Mouse (Mus musculus) forebrain, embryonic 16.5 days (tissue): Measurements from ENCODE around the gene Znrf3. TPM values are rescaled to one million over a fixed set of nuclear protein-coding genes. Genes with fewer than 3 reads are reported as not detected.

Experiments
- ATAC-seq: fragments of 200-750 bp; cut with Nextera tagmentation; 2 replicates; pipeline ENCODE4 v1.8.0; 2017; ENCODE audit warnings: mild to moderate bottlenecking, moderate library complexity
- H3K27ac ChIP-seq: fragments of 300-500 bp; sonication (generic); 2 replicates; pipeline ENCODE4 v1.5.1; 2014; ENCODE audit warnings: low read length, control low read depth
- H3K27me3 ChIP-seq: fragments of 300-500 bp; sonication (generic); replicated peaks from 2 replicates; pipeline ENCODE4 v1.6.1; 2014; ENCODE audit warnings: low read length; ENCODE audit not compliant: control insufficient read depth, insufficient read depth
- H3K36me3 ChIP-seq: fragments of 300-500 bp; sonication (generic); 2 replicates; pipeline ENCODE4 v1.6.1; 2014; ENCODE audit not compliant: control insufficient read depth, insufficient read depth
- H3K4me1 ChIP-seq: fragments of 300-500 bp; sonication (generic); replicated peaks from 2 replicates; pipeline ENCODE4 v1.6.1; 2014; ENCODE audit warnings: low read length; ENCODE audit not compliant: control insufficient read depth, insufficient read depth
- H3K4me2 ChIP-seq: fragments of 300-500 bp; sonication (generic); 2 replicates; pipeline ENCODE4 v1.6.1; 2014; ENCODE audit warnings: mild to moderate bottlenecking, low read length, control low read depth
- H3K4me3 ChIP-seq: fragments of 300-500 bp; sonication (generic); replicated peaks from 2 replicates; pipeline ENCODE4 v1.5.1; 2014; ENCODE audit warnings: mild to moderate bottlenecking, low read length, control low read depth
- H3K9ac ChIP-seq: fragments of 300-500 bp; sonication (generic); replicated peaks from 2 replicates; pipeline ENCODE4 v1.6.1; 2014; ENCODE audit warnings: low read depth, low read length, control low read depth
- H3K9me3 ChIP-seq: fragments of 300-500 bp; sonication (generic); 2 replicates; pipeline ENCODE4 v1.6.1; 2016; ENCODE audit warnings: low read length; ENCODE audit not compliant: control insufficient read depth
- WGBS: fragments of 180-500 bp; shearing (Covaris S2); extraction: QIAGEN DNeasy Blood & Tissue Kit; methylation state at CpG from one replicate; pipeline ENCODE4 v1.1.7; 2014; 5-methylcytosine and 5-hydroxymethylcytosine counted together
- polyA plus RNA-seq: library from polyadenylated mRNA; unstranded; fragments of >200 nt; fragmentation: Nextera tagmentation; extraction: Ambion mirVana; gene quantifications from 2 replicates; pipeline ENCODE4 v1.2.1, GENCODE M21; 2015

Gene Znrf3
- polyA plus RNA-seq, 1 experiment from 2014 or later = 6.9 TPM

DNA sequence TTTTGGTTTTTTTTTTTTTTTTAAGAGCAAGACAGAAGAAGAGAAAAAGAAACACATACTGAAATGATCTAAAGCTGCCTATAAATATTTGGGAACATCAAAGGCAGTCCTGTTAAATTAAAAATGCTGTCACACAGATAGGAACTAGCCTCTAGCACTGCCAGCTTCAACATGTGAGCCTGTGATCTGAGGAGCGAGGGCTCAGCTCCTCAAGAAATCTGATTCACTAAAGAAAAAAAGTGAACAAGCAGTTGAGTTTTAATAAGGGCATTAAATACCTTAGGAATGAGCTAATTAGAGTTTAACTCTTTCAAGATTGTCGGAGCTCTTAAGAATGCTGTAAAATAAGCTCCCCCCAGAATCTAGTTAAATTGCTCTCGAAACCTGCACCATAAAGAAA lies 17.4 kb downstream of the Znrf3 start:
- H3K36me3 ChIP-seq = no peaks in the 10 kb centered on the region
- WGBS = 28% methylated on average over 3 of the region's 3 CpGs

DNA sequence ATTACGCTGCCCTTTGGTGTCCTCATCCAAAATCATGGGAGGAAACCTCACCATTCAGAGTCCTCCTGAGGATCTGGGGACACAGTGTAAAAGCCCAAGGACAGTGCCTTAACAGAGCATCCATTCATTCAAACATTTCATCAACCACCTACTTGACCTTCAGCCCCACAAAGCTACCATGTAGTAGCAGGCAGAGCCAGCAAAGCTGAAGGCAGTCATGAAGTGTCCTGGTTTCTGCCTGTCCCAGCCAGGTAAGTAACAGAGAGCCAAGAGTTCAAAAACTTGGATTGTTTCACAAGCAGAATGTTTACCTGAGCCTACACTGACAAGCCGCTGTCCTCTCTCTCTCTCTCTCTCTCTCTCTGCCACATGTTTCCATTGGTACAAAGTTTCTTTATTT lies 18.3 kb downstream of the Znrf3 start:
- Histone ChIP-seq H3K9me3 (no peaks in the 10 kb centered on the region), H3K4me2 (no peak overlapping the region), H3K9ac (no peak overlapping the region), H3K36me3 (no peaks in the 10 kb centered on the region), H3K4me1 (peaks cover 17% of the 10 kb centered on the region), H3K27ac (no peak overlapping the region), H3K4me3 (no peak overlapping the region), H3K27me3 (no peaks in the 10 kb centered on the region)
- ATAC-seq = no peak
- WGBS = 96% methylated on average over 2 of the region's 2 CpGs

More for the DNA sequence above, 17.4 kb downstream of the Znrf3 start:
- Histone ChIP-seq H3K27ac (no peak overlapping the region), H3K4me2 (no peak overlapping the region), H3K4me3 (no peak overlapping the region), H3K9ac (no peak overlapping the region), H3K4me1 (peaks cover 13% of the 10 kb centered on the region), H3K27me3 (no peaks in the 10 kb centered on the region), H3K9me3 (no peaks in the 10 kb centered on the region)
- no peak for ATAC-seq

DNA sequence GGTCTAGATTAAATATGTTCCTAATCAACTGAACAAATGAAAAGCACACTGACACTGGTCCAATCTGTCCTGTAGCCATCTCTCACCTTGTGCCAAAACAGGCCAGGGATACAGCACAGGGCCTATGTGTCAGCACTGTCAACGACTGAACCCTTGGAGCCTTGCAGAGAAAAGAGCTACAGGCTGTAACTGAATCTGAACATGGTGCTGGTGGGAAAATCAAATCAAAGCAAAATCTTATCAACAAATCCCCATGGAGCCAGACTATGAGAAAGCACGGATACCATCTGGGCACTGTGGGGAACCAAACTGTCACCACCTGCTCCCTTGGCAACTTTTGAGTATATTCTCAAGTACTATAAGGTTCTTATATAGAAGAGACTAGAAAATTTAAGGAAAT lies 19.5 kb downstream of the Znrf3 start:
- no peak overlapping the region for H3K4me3 ChIP-seq
- no peak overlapping the region for H3K4me2 ChIP-seq
- WGBS = 40% methylated on average over 2 of the region's 2 CpGs
- no peaks in the 10 kb centered on the region for H3K9me3 ChIP-seq
- no peak overlapping the region for H3K27ac ChIP-seq
- H3K27me3 ChIP-seq = no peaks in the 10 kb centered on the region
- no peaks in the 10 kb centered on the region for H3K36me3 ChIP-seq
- no peak overlapping the region for H3K9ac ChIP-seq
- peaks cover 17% of the 10 kb centered on the region for H3K4me1 ChIP-seq
- ATAC-seq = peak; percentile 84

GRCm38 (mm10) chr11:5424185-5424584 lies 20.5 kb downstream of the Znrf3 start:
- peaks cover 17% of the 10 kb centered on the region for H3K4me1 ChIP-seq
- H3K27ac ChIP-seq = no peak overlapping the region
- H3K4me3 ChIP-seq = no peak overlapping the region
- no peak overlapping the region for H3K4me2 ChIP-seq
- ATAC-seq = no peak
- no peak overlapping the region for H3K9ac ChIP-seq
- no peaks in the 10 kb centered on the region for H3K27me3 ChIP-seq
- 83% methylated on average over 4 of the region's 4 CpGs for WGBS
- H3K36me3 ChIP-seq = no peaks in the 10 kb centered on the region
- H3K9me3 ChIP-seq = no peaks in the 10 kb centered on the region

- H3K9me3 ChIP-seq = no peaks in the 10 kb centered on the region
- H3K4me1 ChIP-seq = peaks cover 17% of the 10 kb centered on the region
- H3K27me3 ChIP-seq = no peaks in the 10 kb centered on the region
- no peak overlapping the region for H3K4me3 ChIP-seq
- no peaks in the 10 kb centered on the region for H3K36me3 ChIP-seq
- H3K27ac ChIP-seq = no peak overlapping the region
- H3K9ac ChIP-seq = no peak overlapping the region
- ATAC-seq = no peak
- H3K4me2 ChIP-seq = no peak overlapping the region
These were observed 21.6 kb downstream of the Znrf3 start for GRCm38 (mm10) chr11:5423000-5423399.

DNA sequence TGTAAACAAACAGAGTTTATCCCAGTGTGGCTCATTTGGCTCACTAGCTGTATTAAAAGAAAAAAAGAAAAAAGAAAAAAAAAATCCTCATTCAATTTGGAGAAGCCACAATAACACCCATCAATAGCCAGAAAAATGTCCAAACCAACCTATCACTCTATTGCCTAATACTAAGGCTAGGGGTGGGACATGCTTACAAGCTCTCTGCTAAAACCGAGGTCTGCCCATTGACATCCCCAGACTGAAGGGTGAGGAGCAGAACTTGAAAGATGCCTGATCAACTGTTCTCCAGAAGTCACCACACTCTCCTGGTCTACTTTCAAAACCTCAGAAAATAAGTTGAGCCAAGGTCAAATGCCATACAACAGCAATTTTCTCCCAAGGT lies 22.4 kb downstream of the Znrf3 start:
- Histone ChIP-seq H3K27me3 (no peaks in the 10 kb centered on the region), H3K4me3 (no peak overlapping the region), H3K9me3 (no peaks in the 10 kb centered on the region), H3K4me2 (no peak overlapping the region), H3K4me1 (peaks cover 17% of the 10 kb centered on the region), H3K36me3 (no peaks in the 10 kb centered on the region), H3K27ac (no peak overlapping the region), H3K9ac (no peak overlapping the region)
- WGBS = 32% methylated on average over 1 of the region's 1 CpGs
- no peak for ATAC-seq

DNA sequence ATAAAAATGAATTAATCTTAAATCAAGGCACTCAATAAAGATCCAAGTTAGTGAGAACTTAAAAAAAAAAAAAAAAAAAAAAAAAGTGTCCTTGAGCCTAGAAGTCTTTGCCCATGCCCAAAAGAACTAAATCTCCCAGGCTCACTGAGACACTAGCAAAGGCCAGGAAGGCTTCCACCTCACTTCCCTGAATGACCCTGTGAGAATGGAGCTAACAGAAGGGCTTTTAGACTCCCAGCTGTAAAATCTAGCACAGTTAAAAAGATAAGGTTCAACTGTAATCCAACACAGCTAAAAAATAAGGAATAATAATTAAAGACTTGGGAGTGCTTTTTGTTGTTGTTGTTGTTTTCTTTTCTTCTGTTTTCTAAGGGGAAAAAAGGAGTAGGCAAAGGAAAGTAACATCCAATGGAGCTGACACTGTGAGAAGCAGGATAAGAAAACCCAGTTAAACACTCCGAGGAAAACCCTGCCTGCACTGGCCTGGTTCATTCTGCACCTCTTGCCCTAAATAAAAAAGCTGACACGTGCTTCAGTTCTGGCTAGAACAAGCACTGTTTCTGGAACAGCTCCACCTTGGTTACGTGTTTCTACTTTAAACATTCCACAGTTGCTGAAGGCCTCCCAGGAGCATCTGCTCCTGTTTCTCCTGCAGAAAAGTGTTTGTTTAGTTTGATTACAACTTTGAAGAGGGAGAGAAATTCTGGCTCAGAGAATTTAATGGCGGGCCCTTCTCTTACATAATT lies 23.0 kb downstream of the Znrf3 start:
- H3K9me3 ChIP-seq = no peaks in the 10 kb centered on the region
- no peak overlapping the region for H3K27ac ChIP-seq
- WGBS = 13% methylated on average over 4 of the region's 4 CpGs
- no peak overlapping the region for H3K9ac ChIP-seq
- H3K27me3 ChIP-seq = no peaks in the 10 kb centered on the region
- no peak overlapping the region for H3K4me2 ChIP-seq
- H3K4me1 ChIP-seq = peaks cover 20% of the 10 kb centered on the region
- ATAC-seq = no peak
- no peaks in the 10 kb centered on the region for H3K36me3 ChIP-seq
- no peak overlapping the region for H3K4me3 ChIP-seq

DNA sequence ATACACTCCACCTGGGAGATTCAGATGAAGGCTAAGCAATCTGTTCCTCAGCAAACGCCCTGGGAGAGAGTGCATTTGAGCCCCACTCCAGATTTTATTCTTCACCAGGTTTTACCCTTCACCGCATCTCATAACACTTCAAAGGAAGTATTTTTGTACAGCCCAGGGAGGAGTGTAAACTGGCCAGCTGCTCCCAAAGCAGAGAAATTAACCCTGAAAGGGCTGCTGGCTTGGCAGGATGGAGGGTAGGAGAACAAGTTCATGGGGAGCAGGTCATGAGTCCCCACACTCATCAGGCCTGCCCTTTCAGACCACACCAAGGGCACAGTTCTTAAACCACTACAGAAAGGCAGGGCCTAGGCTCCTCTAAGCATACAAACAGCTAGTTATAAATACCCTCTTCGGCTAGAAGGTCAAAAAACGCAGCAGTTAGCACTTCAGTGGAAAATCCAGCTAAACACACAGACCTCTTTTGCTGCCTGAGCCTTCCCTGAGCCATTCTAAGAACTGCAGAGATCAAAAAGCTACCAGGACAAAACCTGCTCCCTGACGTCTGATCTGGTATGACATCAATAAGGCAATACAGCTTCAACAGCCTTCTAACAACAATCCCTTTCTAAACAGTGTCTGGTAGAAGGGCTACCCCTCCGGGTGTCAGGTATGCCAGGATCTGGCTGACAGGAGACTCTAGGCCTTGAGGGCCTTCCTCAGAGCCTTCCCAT lies 28.9 kb downstream of the Znrf3 start:
- Histone ChIP-seq H3K27ac (0 out of 2 replicates have a peak overlapping the region, but pooled peaks have one; percentile 4), H3K4me1 (peaks cover 31% of the 10 kb centered on the region), H3K4me3 (no peak overlapping the region), H3K4me2 (no peak overlapping the region), H3K27me3 (no peaks in the 10 kb centered on the region), H3K9me3 (no peaks in the 10 kb centered on the region), H3K36me3 (no peaks in the 10 kb centered on the region), H3K9ac (no peak overlapping the region)
- 15% methylated on average over 6 of the region's 6 CpGs for WGBS
- peak; percentile 59; the same call in 1 of the 2 replicates for ATAC-seq

DNA sequence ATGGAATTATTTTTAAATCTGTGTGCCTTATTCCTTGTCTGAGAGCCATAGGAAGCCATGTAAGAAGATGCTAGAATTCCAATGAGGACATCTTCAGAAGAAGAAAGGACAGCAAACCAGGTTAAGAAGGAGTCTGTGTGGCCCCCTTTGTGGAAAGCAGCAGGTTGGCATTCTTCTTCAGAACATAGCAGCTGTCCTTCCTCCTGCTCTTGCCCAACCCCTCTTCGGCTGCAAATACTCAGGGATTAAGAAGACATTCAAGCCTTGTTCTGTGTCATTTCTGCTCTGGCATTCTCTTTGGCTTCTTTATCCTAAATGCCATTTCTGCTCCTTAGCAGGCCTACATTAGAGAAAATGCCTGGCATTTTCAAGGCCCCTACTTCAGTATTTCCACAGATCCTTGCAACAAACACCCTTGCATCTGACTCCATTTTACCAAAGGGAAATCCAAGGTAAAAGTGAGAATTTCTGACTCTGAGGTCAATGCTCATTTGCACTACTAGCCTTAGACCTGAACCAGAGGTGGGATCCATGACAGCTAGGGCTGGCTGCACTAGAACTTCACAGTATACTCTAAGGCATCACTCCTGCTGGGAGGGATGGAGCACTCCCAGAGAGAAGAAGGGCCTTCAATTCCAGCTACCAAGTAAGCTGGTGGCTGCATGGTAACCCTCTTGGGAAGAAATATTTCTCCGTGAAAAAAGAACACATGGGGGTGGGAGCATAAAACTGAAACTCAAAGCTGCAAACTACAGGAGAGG lies 29.6 kb downstream of the Znrf3 start:
- Histone ChIP-seq H3K9me3 (no peaks in the 10 kb centered on the region), H3K9ac (no peak overlapping the region)
- WGBS = 13% methylated on average over 2 of the region's 2 CpGs

More for the DNA sequence above, 29.6 kb downstream of the Znrf3 start:
- ATAC-seq = no peak
- H3K4me3 ChIP-seq = no peak overlapping the region
- no peak overlapping the region for H3K4me2 ChIP-seq
- H3K27ac ChIP-seq = no peak overlapping the region
- no peaks in the 10 kb centered on the region for H3K27me3 ChIP-seq
- no peaks in the 10 kb centered on the region for H3K36me3 ChIP-seq
- peaks cover 31% of the 10 kb centered on the region for H3K4me1 ChIP-seq
